Mouse (Mus musculus): ENCODE results near the gene Map4k5. TPM values are rescaled to one million over a fixed set of nuclear protein-coding genes. Genes with fewer than 3 reads are reported as not detected.

The Map4k5 gene
- polyA plus RNA-seq, 2 experiments = 34.3 to 50.4 TPM

GRCm38 (mm10) chr12:69760014-69760413 is 133.0 kb downstream of the Map4k5 start:
- Histone ChIP-seq H3K27ac (replicated peaks; ENCODE audit: low read depth, low read length) (no peak overlapping the region), H3K4me1 (ENCODE audit: control insufficient read depth, insufficient read depth, low read length) (peaks cover 31% of the 10 kb centered on the region), H3K9ac (ENCODE audit: low read depth, low read length, severe bottlenecking) (no peak overlapping the region), H3K27me3 (ENCODE audit: control insufficient read depth, insufficient read depth, low read length) (no peaks in the 10 kb centered on the region), H3K4me3 (replicated peaks; ENCODE audit: low read length) (no peak overlapping the region), H3K9me3 (ENCODE audit: control insufficient read depth, low read length) (no peaks in the 10 kb centered on the region), H3K4me2 (replicated peaks; ENCODE audit: low read depth, low read length, severe bottlenecking) (no peak overlapping the region), H3K36me3 (ENCODE audit: control insufficient read depth, insufficient read depth, low read length) (no peaks in the 10 kb centered on the region)
- 8% methylated on average over 6 of the region's 6 CpGs for WGBS
- TF ChIP-seq POLR2A (IDR thresholded peaks at IDR 0.05; ENCODE audit: borderline replicate concordance, extremely low read depth, insufficient read depth, insufficient read length) = no peak
- ATAC-seq (ENCODE audit: low FRiP score, low read depth) (peak; percentile 42; the same call in 1 of the 2 replicates), DNase-seq (ENCODE audit: low spot score) (peak; percentile 37)

GRCm38 (mm10) chr12:69759267-69759885 is 133.6 kb downstream of the Map4k5 start:
- no peak for DNase-seq (ENCODE audit: low spot score)
- Histone ChIP-seq H3K27ac (replicated peaks; ENCODE audit: low read depth, low read length) (peak overlapping the region; percentile 1; the same call in 1 of the 2 replicates), H3K27me3 (ENCODE audit: control insufficient read depth, insufficient read depth, low read length) (no peaks in the 10 kb centered on the region), H3K4me1 (ENCODE audit: control insufficient read depth, insufficient read depth, low read length) (peaks cover 31% of the 10 kb centered on the region), H3K36me3 (ENCODE audit: control insufficient read depth, insufficient read depth, low read length) (no peaks in the 10 kb centered on the region), H3K9me3 (ENCODE audit: control insufficient read depth, low read length) (no peaks in the 10 kb centered on the region), H3K4me2 (replicated peaks; ENCODE audit: low read depth, low read length, severe bottlenecking) (0 out of 2 replicates have a peak overlapping the region, but pooled peaks have one; percentile 39), H3K9ac (ENCODE audit: low read depth, low read length, severe bottlenecking) (no peak overlapping the region), H3K4me3 (replicated peaks; ENCODE audit: low read length) (no peak overlapping the region)
- ATAC-seq (ENCODE audit: low FRiP score, low read depth) = 0 out of 2 replicates have a peak, but pooled peaks have one; percentile 39
- no peak for TF ChIP-seq POLR2A (IDR thresholded peaks at IDR 0.05; ENCODE audit: borderline replicate concordance, extremely low read depth, insufficient read depth, insufficient read length)
- WGBS = 32% methylated on average over 7 of the region's 7 CpGs

- peak; percentile 25; the same call in 1 of the 2 replicates for ATAC-seq (ENCODE audit: low FRiP score, low read depth)
- WGBS = 9% methylated on average over 22 of the region's 22 CpGs
These were observed 134.5 kb downstream of the Map4k5 start for GRCm38 (mm10) chr12:69758221-69759185.

GRCm38 (mm10) chr12:69757418-69758141 is 135.4 kb downstream of the Map4k5 start:
- H3K4me3 ChIP-seq (replicated peaks; ENCODE audit: low read length) = no peak overlapping the region
- peak; percentile 66 for DNase-seq (ENCODE audit: low spot score)
- no peaks in the 10 kb centered on the region for H3K9me3 ChIP-seq (ENCODE audit: control insufficient read depth, low read length)
- no peak overlapping the region for H3K9ac ChIP-seq (ENCODE audit: low read depth, low read length, severe bottlenecking)
- H3K4me1 ChIP-seq (ENCODE audit: control insufficient read depth, insufficient read depth, low read length) = peaks cover 31% of the 10 kb centered on the region
- H3K4me2 ChIP-seq (replicated peaks; ENCODE audit: low read depth, low read length, severe bottlenecking) = peak overlapping the region; percentile 39
- ATAC-seq (ENCODE audit: low FRiP score, low read depth) = peak; percentile 72
- TF ChIP-seq POLR2A (IDR thresholded peaks at IDR 0.05; ENCODE audit: borderline replicate concordance, extremely low read depth, insufficient read depth, insufficient read length) = no peak
- 0 out of 2 replicates have a peak overlapping the region, but pooled peaks have one; percentile 39 for H3K27ac ChIP-seq (replicated peaks; ENCODE audit: low read depth, low read length)
- no peaks in the 10 kb centered on the region for H3K36me3 ChIP-seq (ENCODE audit: control insufficient read depth, insufficient read depth, low read length)
- WGBS = 14% methylated on average over 22 of the region's 22 CpGs
- H3K27me3 ChIP-seq (ENCODE audit: control insufficient read depth, insufficient read depth, low read length) = no peaks in the 10 kb centered on the region

More at GRCm38 (mm10) chr12:69758221-69759185, 134.5 kb downstream of the Map4k5 start:
- peak; percentile 35 for DNase-seq (ENCODE audit: low spot score)
- Histone ChIP-seq H3K4me2 (replicated peaks; ENCODE audit: low read depth, low read length, severe bottlenecking) (peak overlapping the region; percentile 39), H3K9ac (ENCODE audit: low read depth, low read length, severe bottlenecking) (no peak overlapping the region), H3K36me3 (ENCODE audit: control insufficient read depth, insufficient read depth, low read length) (no peaks in the 10 kb centered on the region), H3K4me3 (replicated peaks; ENCODE audit: low read length) (peak overlapping the region; percentile 14; the same call in 1 of the 2 replicates), H3K4me1 (ENCODE audit: control insufficient read depth, insufficient read depth, low read length) (peaks cover 31% of the 10 kb centered on the region), H3K27me3 (ENCODE audit: control insufficient read depth, insufficient read depth, low read length) (no peaks in the 10 kb centered on the region), H3K9me3 (ENCODE audit: control insufficient read depth, low read length) (no peaks in the 10 kb centered on the region), H3K27ac (replicated peaks; ENCODE audit: low read depth, low read length) (peak overlapping the region; percentile 41)
- TF ChIP-seq POLR2A (IDR thresholded peaks at IDR 0.05; ENCODE audit: borderline replicate concordance, extremely low read depth, insufficient read depth, insufficient read length) = no peak
